Mouse (Mus musculus) lung, postnatal 0 days (tissue): ENCODE data around the gene Sh3rf1. TPM values are rescaled to one million over a fixed set of nuclear protein-coding genes. Genes with fewer than 3 reads are reported as not detected.
A peak's percentile ranks its signal among the peaks of the same experiment; 100 is the strongest.

Experiments used
- ATAC-seq: fragments of 200-750 bp; cut with Nextera tagmentation; 2 replicates; pipeline ENCODE4 v1.8.0; 2017; ENCODE audit warnings: moderate library complexity
- DNase-seq: peaks from one replicate; pipeline ENCODE4 v3.0.0-alpha.2; 2016; ENCODE audit warnings: low spot score
- H3K27ac ChIP-seq: fragments of 300-500 bp; sonication (generic); 2 replicates; pipeline ENCODE4 v1.5.1; 2014; ENCODE audit warnings: antibody characterized with exemption, mild to moderate bottlenecking, low read length, mixed read lengths
- H3K27me3 ChIP-seq: fragments of 300-500 bp; sonication (generic); replicated peaks from 2 replicates; pipeline ENCODE4 v1.6.1; 2014; ENCODE audit warnings: low read length, mixed read lengths; ENCODE audit not compliant: insufficient read depth
- H3K36me3 ChIP-seq: fragments of 300-500 bp; sonication (generic); 2 replicates; pipeline ENCODE4 v1.6.1; 2014; ENCODE audit warnings: low read length, mixed read lengths; ENCODE audit not compliant: insufficient read depth
- H3K4me1 ChIP-seq: fragments of 300-500 bp; sonication (generic); 2 replicates; pipeline ENCODE4 v1.6.1; 2014; ENCODE audit warnings: antibody characterized with exemption, low read depth, low read length, mixed read lengths; ENCODE audit not compliant: insufficient read depth
- H3K4me2 ChIP-seq: fragments of 300-500 bp; sonication (generic); replicated peaks from 2 replicates; pipeline ENCODE4 v1.6.1; 2014; ENCODE audit warnings: low read depth, mild to moderate bottlenecking, low read length, moderate library complexity, mixed read lengths
- H3K4me3 ChIP-seq: fragments of 300-500 bp; sonication (generic); 2 replicates; pipeline ENCODE4 v1.5.1; 2014; ENCODE audit warnings: low read depth, low read length
- H3K9ac ChIP-seq: fragments of 300-500 bp; sonication (generic); replicated peaks from 2 replicates; pipeline ENCODE4 v1.6.1; 2014; ENCODE audit warnings: low read depth, mild to moderate bottlenecking
- H3K9me3 ChIP-seq: fragments of 300-500 bp; sonication (generic); 2 replicates; pipeline ENCODE4 v1.6.1; 2016; ENCODE audit warnings: low read length, mixed read lengths
- CTCF ChIP-seq: IDR thresholded peaks from 2 replicates; pipeline ENCODE4 v1.5.1; 2016; ENCODE audit warnings: antibody characterized with exemption, mild to moderate bottlenecking
- EP300 ChIP-seq: IDR thresholded peaks from 2 replicates; pipeline ENCODE4 v1.6.1; 2016; ENCODE audit warnings: antibody characterized with exemption, mild to moderate bottlenecking, control low read depth
- WGBS: fragments of 180-500 bp; shearing (Covaris S2); extraction: QIAGEN DNeasy Blood & Tissue Kit; methylation state at CpG from one replicate; pipeline ENCODE4 v1.1.7; 2014; 5-methylcytosine and 5-hydroxymethylcytosine counted together
- polyA plus RNA-seq: library from polyadenylated mRNA; unstranded; fragments of >200 nt; fragmentation: Nextera tagmentation; extraction: Ambion mirVana; gene quantifications from 2 replicates; pipeline ENCODE4 v1.2.1, GENCODE M21; 2015

Sh3rf1 gene
- polyA plus RNA-seq, 1 experiment from 2014 or later, result 11.2 TPM

GRCm38 (mm10) chr8:61435481-61435880 is 211.8 kb downstream of the Sh3rf1 start:
- Histone ChIP-seq H3K36me3 (no peaks in the 10 kb centered on the region), H3K9me3 (no peaks in the 10 kb centered on the region), H3K4me2 (no peak overlapping the region), H3K4me3 (no peak overlapping the region), H3K9ac (no peak overlapping the region), H3K27ac (no peak overlapping the region), H3K4me1 (no peaks in the 10 kb centered on the region), H3K27me3 (no peaks in the 10 kb centered on the region)
- ATAC-seq (no peak), DNase-seq (no peak)
- TF ChIP-seq CTCF (no peak), EP300 (no peak)
- WGBS, result 77% methylated on average over 5 of the region's 5 CpGs

GRCm38 (mm10) chr8:61436147-61436546 is 212.5 kb downstream of the Sh3rf1 start:
- no peak overlapping the region for H3K9ac ChIP-seq

GRCm38 (mm10) chr8:61436586-61437304 is 213.1 kb downstream of the Sh3rf1 start:
- Histone ChIP-seq H3K4me3 (no peak overlapping the region), H3K4me2 (no peak overlapping the region), H3K9ac (no peak overlapping the region), H3K9me3 (no peaks in the 10 kb centered on the region), H3K4me1 (no peaks in the 10 kb centered on the region), H3K36me3 (no peaks in the 10 kb centered on the region), H3K27ac (peak overlapping the region; percentile 72), H3K27me3 (no peaks in the 10 kb centered on the region)
- DNase-seq (peak; percentile 87), ATAC-seq (peak; percentile 74)
- peak; percentile 51 for TF ChIP-seq EP300
- TF ChIP-seq CTCF, result no peak
- 39% methylated on average over 9 of the region's 9 CpGs for WGBS

More at GRCm38 (mm10) chr8:61436147-61436546, 212.5 kb downstream of the Sh3rf1 start:
- no peak for TF ChIP-seq CTCF
- TF ChIP-seq EP300, result no peak
- no peaks in the 10 kb centered on the region for H3K36me3 ChIP-seq
- H3K4me3 ChIP-seq, result no peak overlapping the region
- peak; percentile 8 for DNase-seq
- ATAC-seq, result no peak
- WGBS, result 76% methylated on average over 3 of the region's 3 CpGs
- H3K4me2 ChIP-seq, result no peak overlapping the region
- H3K27ac ChIP-seq, result peak overlapping the region; percentile 72
- H3K9me3 ChIP-seq, result no peaks in the 10 kb centered on the region
- H3K4me1 ChIP-seq, result no peaks in the 10 kb centered on the region
- no peaks in the 10 kb centered on the region for H3K27me3 ChIP-seq

GRCm38 (mm10) chr8:61437305-61437605 is 213.6 kb downstream of the Sh3rf1 start:
- no peaks in the 10 kb centered on the region for H3K4me1 ChIP-seq
- no peak overlapping the region for H3K4me3 ChIP-seq
- H3K4me2 ChIP-seq, result no peak overlapping the region
- H3K27me3 ChIP-seq, result no peaks in the 10 kb centered on the region
- no peaks in the 10 kb centered on the region for H3K36me3 ChIP-seq
- no peak for TF ChIP-seq CTCF
- no peak for ATAC-seq
- H3K27ac ChIP-seq, result peak overlapping the region; percentile 39
- H3K9me3 ChIP-seq, result no peaks in the 10 kb centered on the region
- no peak overlapping the region for H3K9ac ChIP-seq
- DNase-seq, result no peak

GRCm38 (mm10) chr8:61442988-61443387 is 219.3 kb downstream of the Sh3rf1 start:
- no peak overlapping the region for H3K27ac ChIP-seq
- H3K4me2 ChIP-seq, result no peak overlapping the region
- no peaks in the 10 kb centered on the region for H3K9me3 ChIP-seq
- H3K9ac ChIP-seq, result no peak overlapping the region
- no peaks in the 10 kb centered on the region for H3K4me1 ChIP-seq
- H3K4me3 ChIP-seq, result no peak overlapping the region
- no peaks in the 10 kb centered on the region for H3K27me3 ChIP-seq
- 93% methylated on average over 3 of the region's 3 CpGs for WGBS
- TF ChIP-seq CTCF (no peak), EP300 (no peak)
- DNase-seq (no peak), ATAC-seq (no peak)
- H3K36me3 ChIP-seq, result no peaks in the 10 kb centered on the region

GRCm38 (mm10) chr8:61444358-61444757 is 220.7 kb downstream of the Sh3rf1 start:
- Histone ChIP-seq H3K9me3 (no peaks in the 10 kb centered on the region), H3K4me2 (no peak overlapping the region), H3K36me3 (no peaks in the 10 kb centered on the region), H3K27ac (no peak overlapping the region), H3K27me3 (no peaks in the 10 kb centered on the region), H3K4me1 (no peaks in the 10 kb centered on the region), H3K4me3 (no peak overlapping the region), H3K9ac (no peak overlapping the region)
- ATAC-seq (peak; percentile 43; the same call in 1 of the 2 replicates), DNase-seq (peak; percentile 51)
- TF ChIP-seq EP300, result no peak
- TF ChIP-seq CTCF, result no peak
- 50% methylated on average over 3 of the region's 3 CpGs for WGBS

Other genes with a start within 250 kb of the Sh3rf1 start
- 17.1 and 17.9 TPM in 2 replicates for gene Clcn3, start 240.6 kb upstream of the Sh3rf1 start, polyA plus RNA-seq
- gene Nek1, start 230.7 kb upstream of the Sh3rf1 start, polyA plus RNA-seq, result 9.7 and 10.5 TPM in 2 replicates